Mouse (Mus musculus): ENCODE results near the gene Asns.

The Asns gene

DNA sequence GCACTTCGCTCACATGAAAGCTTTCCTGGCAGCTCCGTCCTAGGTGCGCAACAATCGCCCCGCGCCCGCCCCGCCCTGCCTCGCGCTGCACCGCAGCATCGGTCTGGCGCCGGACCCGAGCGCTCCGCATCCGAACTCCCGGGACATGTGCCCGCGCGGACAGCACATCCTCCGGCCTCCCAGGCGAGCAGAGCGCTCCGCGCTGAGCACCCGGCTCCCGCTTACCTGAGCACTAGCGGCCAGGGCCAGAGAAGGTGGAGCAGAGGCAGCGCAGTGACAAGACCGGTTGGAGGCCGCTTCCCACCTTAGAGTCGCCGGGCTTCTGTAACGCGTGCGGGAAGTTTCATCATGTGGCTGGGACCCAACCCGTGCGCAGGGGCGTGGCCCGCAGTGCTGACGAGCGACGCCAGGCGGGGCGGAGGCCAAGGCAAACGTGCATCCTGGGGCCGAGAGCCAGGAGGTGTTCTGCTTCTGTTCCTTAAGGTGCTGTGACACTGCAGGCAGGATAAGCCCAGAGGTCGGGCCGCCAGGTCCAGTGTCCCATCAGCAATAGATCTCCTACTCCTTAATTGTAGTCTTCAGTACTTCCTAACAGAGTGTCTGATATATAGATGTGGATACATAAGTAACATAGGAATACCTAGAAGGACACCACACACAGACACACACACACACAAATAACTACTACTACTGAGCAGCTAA, at the start of gene Asns:
Gene Asns, minus strand, starts transcription at position 371 of the 702 bp plus-strand sequence.
- peak; percentile 97 for DNase-seq (ENCODE audit: low read depth, low spot score)

DNA sequence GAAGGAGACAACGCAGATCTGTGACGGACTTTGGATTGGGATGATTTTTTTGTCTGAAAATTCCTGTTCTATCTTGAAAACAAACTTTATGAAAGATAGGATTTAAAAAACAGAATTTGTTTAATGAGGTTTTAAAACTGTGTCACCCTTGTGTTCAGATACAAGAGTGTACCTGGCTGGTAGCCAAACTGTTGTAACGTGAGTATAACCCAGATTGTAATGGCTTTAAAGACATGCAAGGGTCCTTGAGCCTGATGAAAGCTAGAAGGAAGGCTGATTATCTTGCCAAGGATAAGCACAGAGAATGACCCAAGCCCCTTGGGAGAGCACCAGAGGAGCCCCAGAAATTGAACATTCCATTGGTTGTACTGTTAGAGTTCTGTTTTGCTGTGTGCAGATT, 48.7 kb upstream of the Asns start:
- no peak for DNase-seq (ENCODE audit: low read depth, low spot score)

DNA sequence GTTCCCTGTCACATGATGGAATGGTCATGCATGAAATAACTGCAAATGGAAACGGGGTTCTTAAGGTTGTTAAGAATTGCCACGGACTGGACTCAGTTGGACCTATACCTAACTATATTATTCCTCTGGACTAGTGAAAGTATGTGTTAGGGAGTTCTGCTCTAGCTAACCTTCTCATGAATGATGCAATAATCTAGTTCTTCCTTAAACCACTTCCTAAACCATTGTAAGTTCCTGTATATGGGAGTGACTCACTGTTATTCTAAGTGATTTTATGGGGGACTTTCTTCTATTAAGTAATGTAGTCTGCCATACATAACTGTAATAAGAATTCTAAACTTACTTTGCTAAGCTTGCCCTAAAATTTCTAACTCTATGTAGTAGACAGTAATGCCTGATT, 44.8 kb upstream of the Asns start:
- no peak for DNase-seq (ENCODE audit: low read depth, low spot score)

DNA sequence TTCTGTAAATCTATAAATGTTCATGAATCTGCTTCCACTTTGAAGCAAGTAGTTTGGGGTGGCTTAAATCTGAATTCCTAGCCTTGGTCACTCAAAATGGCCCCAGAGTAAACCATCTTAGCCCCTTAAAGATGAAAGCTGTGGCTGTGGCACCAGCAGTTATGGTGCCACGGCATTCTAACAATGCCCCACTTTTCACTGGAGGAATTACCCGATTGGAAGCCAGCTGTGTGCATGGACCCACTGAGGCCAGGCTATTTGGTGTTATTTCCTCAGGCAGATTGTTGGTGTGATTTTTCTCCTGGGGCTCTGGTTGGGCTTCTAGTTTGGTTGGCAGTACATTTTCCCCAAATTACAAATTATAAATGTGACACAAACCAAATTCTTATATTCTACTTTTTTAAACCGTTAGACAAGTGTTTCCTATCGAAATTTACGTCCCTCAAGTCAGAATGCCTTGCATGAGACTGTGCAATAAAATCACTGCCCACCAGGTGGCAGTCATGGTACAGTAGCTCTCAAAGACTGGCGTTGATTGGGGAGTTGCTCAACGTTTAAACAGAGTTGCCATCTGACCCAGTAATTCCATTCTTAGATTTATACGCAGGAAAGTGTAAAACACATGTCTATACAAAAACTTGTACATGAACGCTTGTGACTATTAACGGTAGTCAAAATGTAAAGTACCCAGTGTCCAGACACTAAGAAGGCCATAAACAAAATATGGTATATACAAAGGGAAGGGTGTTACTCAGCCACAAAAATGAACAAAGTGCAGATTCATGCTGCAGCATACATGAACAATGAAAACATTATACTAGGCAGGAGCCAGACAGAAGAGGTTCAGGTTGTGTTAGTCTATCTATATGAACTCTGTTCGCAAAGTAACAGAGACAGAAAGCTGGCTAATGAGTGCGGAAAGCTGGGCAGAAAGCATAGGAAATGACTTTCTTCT, 40.0 kb upstream of the Asns start:
- peak; percentile 89 for DNase-seq (ENCODE audit: low read depth, low spot score)

DNA sequence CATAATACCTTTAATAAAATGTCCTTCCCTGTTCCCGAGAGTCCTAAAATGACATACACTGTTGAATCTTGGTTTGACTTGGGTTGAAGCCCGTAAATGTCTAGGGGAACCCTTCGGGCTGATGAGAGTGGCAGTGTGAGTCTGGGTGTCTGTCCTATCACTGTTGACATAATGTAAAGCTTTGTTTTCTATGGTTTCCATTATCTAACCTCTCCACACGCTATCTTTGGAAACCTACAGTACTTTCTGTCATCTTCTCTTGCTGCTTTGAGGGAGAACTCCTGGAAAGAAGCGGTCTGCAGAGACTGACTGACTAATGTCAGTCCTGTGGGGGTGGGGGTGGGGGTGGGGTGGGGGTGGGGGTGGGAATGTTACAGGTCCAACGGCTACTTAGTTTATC, 39.0 kb upstream of the Asns start:
- DNase-seq (ENCODE audit: low read depth, low spot score), result no peak

DNA sequence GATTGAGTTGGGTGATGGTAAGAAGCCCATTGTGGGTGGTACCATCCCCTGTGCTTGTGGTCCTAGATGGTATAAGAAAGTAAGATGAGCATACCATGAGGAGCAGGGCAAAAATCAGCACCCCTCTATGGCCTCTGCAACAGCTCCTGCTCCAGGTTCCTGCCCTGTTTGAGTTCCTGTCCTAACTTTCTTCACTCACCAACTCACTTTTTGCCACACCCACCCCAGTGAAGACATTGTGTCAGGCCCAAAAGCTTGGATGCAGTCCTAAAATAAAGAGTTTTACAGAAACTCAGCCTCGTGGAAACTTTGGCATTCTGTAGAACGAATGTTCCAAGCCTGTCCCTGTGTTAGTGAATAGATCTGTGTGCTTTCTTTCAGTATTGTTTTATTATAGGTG, 36.1 kb upstream of the Asns start:
- no peak for DNase-seq (ENCODE audit: low read depth, low spot score)

DNA sequence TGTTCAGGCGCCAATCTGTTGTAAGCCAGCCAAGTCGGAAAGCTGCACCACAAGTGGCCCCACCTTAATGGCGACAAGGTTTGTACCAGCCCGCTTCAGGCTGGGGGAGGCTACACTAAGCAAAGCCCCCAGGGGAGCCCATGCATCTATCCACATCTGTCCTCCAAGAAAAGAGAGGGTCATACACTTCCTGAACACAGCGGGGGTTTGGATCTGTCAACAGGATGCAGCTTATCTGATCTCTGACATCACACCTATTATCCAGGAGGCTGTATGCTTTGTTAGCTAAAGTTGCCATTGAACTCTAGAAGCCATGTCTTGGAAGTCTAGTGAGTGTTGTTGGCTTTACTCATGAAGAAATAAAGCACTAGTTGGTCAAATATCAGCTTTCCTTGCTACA, 35.2 kb upstream of the Asns start:
- DNase-seq (ENCODE audit: low read depth, low spot score), result peak; percentile 70

DNA sequence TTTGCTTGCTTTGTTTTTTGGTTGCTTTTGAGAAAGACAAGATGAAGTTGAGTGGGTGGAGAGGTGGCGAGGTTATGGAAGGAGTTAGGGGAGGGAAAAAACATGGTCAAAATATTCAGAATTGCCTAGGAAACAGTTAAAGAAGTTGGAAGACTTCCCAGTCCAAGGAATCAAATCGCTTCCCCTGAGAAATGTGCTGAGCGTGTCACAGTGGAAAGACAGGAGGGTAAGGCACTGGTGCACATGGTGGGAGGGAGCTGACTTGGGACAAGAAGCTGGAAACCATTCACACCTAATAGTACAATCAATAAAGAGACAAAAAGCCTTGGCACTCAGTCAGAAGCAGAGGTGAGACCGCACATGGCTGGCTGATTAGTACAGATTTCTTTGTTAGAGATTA, 23.2 kb upstream of the Asns start:
- no peak for DNase-seq (ENCODE audit: low read depth, low spot score)

DNA sequence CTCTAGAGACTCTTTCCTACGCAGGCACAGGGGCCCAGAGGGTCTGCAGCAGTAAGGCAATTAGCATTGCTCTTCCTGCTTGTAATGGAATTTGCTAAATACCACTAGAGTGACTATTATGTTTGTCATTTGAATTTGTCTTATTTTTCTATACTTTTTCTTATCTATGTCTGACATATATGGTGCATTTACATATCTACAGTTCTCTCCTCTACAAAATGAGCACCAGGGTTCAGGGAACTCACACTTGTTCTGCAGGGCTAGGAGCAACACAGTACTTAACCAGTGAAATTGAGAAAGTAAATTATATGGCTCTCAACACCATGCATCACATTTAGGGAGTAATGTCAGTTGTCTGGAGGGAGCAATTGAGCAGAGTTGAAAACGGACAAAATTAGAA, 21.2 kb upstream of the Asns start:
- DNase-seq (ENCODE audit: low read depth, low spot score), result no peak

DNA sequence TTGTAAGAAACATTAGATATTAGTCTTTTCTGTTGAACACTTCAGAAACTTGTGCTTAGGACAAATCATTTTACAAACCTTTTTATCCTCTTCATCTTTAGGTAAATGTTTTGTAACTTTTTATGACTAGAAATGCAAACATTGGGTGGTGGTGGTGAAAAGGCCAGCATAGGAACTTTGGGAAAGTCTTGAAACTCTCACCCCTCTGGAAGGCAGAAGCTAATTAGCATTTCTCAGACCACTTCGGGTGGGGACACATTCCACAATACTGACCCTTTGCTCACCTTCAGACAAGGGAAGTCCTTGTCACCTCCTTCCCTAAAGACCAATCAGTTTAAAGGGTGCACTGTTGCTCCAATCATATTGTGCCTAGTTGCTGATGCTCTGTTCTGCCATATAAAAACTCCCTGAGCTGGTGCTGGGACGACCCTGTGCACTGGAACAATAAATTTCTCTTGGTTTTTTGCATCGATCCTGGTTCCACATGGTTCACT, 18.8 kb upstream of the Asns start:
- no peak for DNase-seq (ENCODE audit: low read depth, low spot score)

DNA sequence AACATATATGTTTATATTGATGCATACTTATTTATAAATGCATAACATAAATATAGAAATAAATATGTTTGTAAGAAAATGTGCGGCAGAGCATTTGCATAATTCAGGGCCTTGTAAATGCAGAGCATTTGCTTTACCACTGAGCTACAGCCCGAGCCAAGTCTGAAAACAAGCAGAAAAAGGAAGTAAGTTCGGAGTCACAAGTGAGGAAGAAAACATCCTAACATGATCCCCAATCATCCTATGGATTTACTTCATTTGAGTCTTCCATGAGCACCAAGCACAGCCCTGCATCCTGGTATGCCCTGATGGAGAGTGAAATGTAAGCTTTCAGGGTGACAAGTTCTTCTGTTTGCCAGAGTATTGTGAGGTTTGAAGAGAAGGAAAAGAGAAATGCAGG, 15.2 kb upstream of the Asns start:
- no peak for DNase-seq (ENCODE audit: low read depth, low spot score)

DNA sequence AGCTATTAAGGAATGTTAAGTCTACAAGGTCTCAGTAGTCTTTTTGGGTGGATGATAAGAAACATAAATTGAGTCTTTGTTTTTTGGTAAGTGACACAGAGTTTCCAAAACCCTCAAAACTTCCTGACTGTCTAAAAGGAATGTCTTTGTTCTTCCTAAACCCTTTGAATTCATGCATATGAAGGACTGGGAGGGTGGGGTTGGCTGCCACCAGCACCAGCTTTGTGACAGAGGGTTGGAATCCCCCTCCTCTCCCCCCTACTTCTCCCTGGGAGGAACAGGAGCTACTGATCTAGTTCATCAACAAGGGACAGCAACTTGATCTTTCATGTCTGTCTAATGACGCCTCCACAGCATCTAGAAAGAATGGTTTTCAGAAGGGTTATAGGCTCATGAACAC, 13.7 kb upstream of the Asns start:
- peak; percentile 87 for DNase-seq (ENCODE audit: low read depth, low spot score)

DNA sequence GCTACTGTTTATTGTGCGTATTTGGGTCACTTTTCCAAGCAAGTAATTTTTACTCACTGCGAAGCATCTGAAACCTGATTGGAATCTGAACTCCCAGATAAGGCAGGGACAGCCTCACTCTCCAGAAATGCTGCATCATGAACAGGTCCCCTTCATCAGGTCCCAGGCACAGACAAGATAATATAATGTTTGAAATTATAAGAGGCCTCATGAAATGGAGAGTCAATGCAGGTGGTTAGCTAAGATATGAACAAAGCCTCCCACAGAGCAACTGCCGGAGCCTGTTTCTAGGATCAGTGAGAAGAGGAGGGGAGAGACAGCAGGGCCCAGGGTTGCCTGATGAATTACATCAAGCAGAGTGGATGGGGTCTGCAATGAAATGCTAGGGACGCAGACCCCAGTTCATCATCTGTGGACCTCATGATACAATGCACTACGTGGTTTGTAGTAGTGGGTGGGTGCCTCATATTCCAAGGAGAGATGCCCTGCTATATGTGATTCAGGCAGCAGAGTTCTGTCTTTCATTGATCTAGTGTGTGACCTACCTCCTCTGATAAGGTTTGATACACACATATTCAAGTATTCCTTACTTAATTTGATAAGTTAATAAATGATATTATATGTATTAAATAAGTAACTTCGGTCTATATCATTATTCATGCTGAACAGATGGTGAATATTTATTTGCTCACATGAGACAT, 5.1 kb upstream of the Asns start:
- no peak for DNase-seq (ENCODE audit: low read depth, low spot score)

DNA sequence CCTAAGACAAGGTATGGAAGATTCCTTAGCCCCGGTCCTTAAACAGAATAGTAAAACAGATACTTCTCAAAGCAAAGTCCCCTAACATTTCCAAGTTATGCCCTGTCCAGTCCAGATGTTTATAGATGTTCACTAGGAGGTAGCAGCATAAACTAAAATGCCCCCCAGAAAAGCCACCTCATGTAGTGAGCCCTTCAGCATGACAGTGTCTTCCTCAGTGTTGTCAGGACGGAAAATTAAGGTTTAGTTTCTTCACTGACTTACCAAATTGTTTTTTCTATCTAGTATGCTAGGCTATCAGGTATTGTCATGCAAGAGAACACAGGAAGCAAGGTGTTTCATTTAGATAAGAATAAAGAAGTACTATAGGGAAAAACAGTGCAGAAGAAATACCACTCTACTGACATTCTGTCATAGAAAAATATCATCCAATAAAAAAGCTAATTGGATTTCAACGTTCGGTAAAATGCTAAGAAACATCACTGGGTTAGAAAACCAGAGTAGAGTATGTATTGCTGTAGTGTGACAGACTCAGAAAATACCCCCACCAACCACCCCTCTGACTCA, 4.1 kb upstream of the Asns start:
- no peak for DNase-seq (ENCODE audit: low read depth, low spot score)

DNA sequence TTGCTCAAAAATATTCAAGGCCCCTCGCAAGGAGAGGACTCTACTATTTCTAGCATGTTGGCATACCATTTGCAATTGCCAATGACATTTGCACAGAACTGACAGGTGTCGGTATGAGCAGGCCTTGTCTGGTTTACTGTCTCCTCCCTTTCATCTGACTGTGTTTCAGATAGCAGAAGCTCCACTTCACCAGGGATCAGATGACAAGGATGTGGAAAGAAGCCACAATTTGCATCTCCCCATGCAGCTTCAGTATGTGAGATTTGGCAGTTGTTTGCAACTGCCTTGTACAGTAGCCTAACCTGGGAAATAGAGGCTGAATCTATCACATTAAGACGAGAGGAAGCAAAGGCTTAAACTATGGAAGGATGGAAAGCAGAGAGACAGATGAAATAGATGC, 3.6 kb upstream of the Asns start:
- peak; percentile 52 for DNase-seq (ENCODE audit: low read depth, low spot score)

DNA sequence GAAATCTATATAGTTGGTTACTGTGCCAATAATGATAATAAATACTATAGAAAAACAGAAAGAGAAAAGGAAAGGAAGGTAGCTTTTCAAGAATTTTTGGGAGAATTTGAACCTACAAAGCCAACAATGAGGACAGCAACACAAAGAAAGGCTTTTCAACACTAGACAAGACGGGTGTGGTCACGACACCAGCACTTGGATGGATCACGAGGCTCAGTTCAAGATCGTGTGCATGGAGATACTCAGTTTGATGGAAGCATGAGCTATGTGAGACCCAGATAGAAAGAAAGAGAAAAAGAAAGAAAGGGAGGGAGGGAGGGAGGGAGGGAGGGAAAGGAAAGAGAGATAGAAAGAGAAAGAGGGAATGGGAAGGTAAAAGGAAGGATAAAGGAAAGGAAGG, 2.8 kb upstream of the Asns start:
- DNase-seq (ENCODE audit: low read depth, low spot score), result peak; percentile 74

DNA sequence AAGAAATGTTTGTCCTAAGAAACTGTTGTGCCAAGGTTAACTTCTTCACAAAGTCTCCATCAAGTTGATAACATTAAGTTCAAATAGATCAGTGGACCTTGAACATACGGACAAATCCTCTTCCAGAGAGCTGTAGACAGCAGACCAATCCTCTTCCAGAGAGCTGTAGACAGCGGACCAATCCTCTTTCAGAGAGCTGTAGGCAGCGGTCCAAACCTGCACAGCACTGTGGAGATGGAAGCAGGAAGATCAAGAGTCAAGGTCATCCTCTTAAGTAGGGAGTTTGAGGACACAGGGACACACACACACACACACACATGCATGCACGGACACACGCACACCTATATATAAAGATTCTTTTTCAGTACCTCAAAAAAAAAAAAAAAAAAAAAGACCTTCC, 612 bp upstream of the Asns start:
- DNase-seq (ENCODE audit: low read depth, low spot score), result peak; percentile 51

DNA sequence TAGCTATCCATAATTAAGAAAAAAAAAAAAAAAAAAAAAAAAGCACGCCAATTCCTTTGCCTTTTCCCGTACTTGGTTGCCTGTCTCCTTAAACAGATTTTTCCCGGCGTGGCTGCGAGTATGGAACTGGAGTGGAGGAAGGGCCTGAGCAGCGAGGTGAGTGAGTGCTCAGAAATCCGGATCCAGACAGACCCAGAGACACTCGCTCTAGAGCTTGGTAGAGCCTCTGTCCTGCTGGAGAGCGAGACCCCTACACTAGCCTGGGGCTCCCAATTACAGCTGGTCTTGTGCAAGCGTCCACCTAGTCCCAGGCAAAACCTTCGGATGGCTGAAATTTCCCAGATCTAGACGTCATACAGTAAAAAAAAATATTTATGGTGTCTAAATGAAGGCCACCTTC, 603 bp downstream of the Asns start:
- peak; percentile 50 for DNase-seq (ENCODE audit: low read depth, low spot score)

DNA sequence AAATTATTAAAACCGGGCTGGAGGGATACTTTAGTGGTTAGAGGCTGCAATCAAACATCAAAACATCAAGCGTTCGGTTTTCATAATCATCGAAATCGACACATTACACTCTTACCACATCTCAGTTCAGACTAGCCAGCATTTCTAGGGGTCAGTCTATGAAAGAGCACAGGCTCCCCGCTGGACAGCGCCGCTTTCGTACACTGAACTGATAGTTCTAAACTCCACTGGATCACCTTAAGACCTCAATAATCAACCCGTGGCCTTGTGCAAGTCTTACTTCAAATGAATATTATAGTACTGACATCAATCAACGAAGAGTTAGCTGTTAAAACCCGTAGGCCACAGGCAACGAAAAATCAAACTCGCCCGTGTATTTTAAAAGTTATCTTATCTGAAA, 1.0 kb downstream of the Asns start:
- DNase-seq (ENCODE audit: low read depth, low spot score), result no peak

DNA sequence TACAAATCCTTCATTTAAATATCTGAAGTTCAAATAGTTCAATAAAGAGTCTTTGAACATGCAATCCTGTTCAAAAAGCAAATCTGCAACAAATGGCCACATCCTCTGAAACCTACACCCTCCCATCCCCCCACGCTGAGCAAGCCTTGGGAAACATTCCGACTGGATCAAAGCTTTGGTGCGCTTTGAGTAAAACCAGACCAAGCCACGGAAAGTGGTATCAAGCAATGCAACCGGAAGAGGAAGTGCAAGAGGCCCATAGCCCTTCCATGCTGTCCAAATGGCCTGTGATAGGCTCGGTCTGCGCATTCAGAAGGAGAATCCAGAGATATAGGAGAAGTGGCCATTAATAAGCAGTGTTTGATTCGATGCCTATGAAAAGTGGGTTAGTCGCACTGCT, 2.6 kb downstream of the Asns start:
- DNase-seq (ENCODE audit: low read depth, low spot score), result peak; percentile 91

DNA sequence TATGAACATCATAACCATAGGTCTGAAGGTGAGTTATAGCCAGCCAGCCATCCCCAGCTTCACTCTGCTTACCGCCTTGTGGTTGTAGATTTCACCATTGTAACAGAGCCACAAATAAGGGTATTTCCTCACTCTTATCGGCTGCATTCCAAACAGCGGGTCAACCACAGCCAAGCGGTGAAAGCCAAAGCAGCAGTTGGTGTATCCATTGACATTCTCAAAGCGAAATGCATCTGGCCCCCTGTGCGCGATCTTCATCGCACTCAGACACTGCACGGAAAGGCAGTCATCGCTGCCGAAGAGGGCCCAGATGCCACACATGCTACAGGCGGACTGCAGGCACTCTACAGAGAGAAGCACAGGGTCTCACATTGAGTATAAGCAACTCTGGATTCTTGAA, 3.9 kb downstream of the Asns start:
- peak; percentile 50 for DNase-seq (ENCODE audit: low read depth, low spot score)

DNA sequence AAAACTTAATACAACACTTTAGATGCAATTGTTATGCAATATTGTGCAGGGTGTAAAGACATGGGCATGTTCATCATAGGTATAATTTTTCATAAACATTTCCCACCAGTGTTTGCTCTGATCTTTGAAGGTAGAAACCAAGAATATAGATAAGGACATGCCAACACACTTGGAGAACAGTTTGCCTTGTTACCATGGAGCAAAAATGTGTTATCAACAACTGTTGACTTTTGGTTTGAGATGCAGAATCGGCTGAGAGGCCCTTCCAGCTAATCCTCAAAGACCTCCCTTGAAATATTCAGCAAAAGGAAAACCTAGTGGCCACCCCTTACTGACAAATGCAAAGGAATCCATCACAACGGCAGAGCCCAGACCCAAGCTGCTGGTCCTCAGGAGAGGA, 7.0 kb downstream of the Asns start:
- peak; percentile 35 for DNase-seq (ENCODE audit: low read depth, low spot score)
